11 mouse cellular contexts compared by ENCODE assay signal in genomic region chr10:12887792-12888191, GRCm38 (mm10).
"Had no signal": no experiment of that assay in that cellular context is flagged by ENCODE, and none has a peak within 500 bp of the region (broad histone marks: within the 10 kb centered on the region; RNA-seq: fewer than 3 reads in every experiment).

No protein-coding gene starts in this region.

- H3K9me3 ChIP-seq: liver, embryonic 13.5 days; lung, embryonic 15.5 days; midbrain, embryonic 13.5 days; neural tube, embryonic 12.5 days; stomach, embryonic 15.5 days had no signal

- H3K36me3 ChIP-seq: liver, embryonic 13.5 days; lung, embryonic 15.5 days; midbrain, embryonic 13.5 days; neural tube, embryonic 12.5 days; stomach, embryonic 15.5 days had no signal

- H3K27me3 ChIP-seq: liver, embryonic 13.5 days; lung, embryonic 15.5 days; midbrain, embryonic 13.5 days; neural tube, embryonic 12.5 days; stomach, embryonic 15.5 days had no signal

- H3K27ac ChIP-seq: layer of hippocampus, adult 2 months; liver, embryonic 13.5 days; lung, embryonic 15.5 days; midbrain, embryonic 13.5 days; neural tube, embryonic 12.5 days; stomach, embryonic 15.5 days had no signal

- H3K4me3 ChIP-seq: layer of hippocampus, adult 2 months; liver, embryonic 13.5 days; lung, embryonic 15.5 days; midbrain, embryonic 13.5 days; neural tube, embryonic 12.5 days; stomach, embryonic 15.5 days had no signal

- H3K9ac ChIP-seq: liver, embryonic 13.5 days; liver, postnatal 0 days; lung, embryonic 15.5 days; midbrain, embryonic 13.5 days; neural tube, embryonic 12.5 days; stomach, embryonic 15.5 days had no signal

- H3K4me2 ChIP-seq: liver, embryonic 13.5 days; lung, embryonic 15.5 days; midbrain, embryonic 13.5 days; neural tube, embryonic 12.5 days; stomach, embryonic 15.5 days had no signal

- H3K4me1 ChIP-seq: liver, embryonic 13.5 days; midbrain, embryonic 13.5 days; neural tube, embryonic 12.5 days had no signal

- DNase-seq: kidney, postnatal 10 days; liver; liver, embryonic 13.5 days; liver, postnatal 0 days; right cerebral cortex, postnatal 4 days; spleen, adult 18-20 months had no signal
